Mouse (Mus musculus): ENCODE data around the gene Baiap2l1. TPM values are rescaled to one million over a fixed set of nuclear protein-coding genes. Genes with fewer than 3 reads are reported as not detected.
"Not testable (repeated sequence)": the region's sequence is repeated elsewhere in the genome, so short reads cannot be mapped to it uniquely, and the experiment has no call there.

Baiap2l1 gene
- polyA plus RNA-seq, 1 experiment from 2014 or later, result 19.3 TPM

- Histone ChIP-seq H3K27ac (ENCODE audit: low read length) (peak overlapping the region; percentile 29; the same call in 1 of the 2 replicates), H3K9me3 (replicated peaks; ENCODE audit: control insufficient read depth, low read length) (no peaks in the 10 kb centered on the region), H3K27me3 (ENCODE audit: control insufficient read depth, insufficient read depth, low read length) (no peaks in the 10 kb centered on the region), H3K4me2 (ENCODE audit: low read depth, low read length) (peak overlapping the region; percentile 87), H3K4me1 (ENCODE audit: control insufficient read depth, insufficient read depth, low read length) (no peaks in the 10 kb centered on the region), H3K4me3 (replicated peaks; ENCODE audit: low read length) (peak overlapping the region; percentile 77), H3K36me3 (ENCODE audit: control insufficient read depth, insufficient read depth, low read length) (no peaks in the 10 kb centered on the region), H3K9ac (ENCODE audit: low read length) (peak overlapping the region; percentile 49)
- 6% methylated on average over 10 of the region's 10 CpGs for WGBS
- ATAC-seq (ENCODE audit: insufficient read depth, low FRiP score), result no peak
Measured at GRCm38 (mm10) chr5:144358592-144358917, 643 bp upstream of the Baiap2l1 start.

GRCm38 (mm10) chr5:144357551-144357880 is 396 bp downstream of the Baiap2l1 start:
- no peak; the same call in 1 of the 2 replicates for ATAC-seq (ENCODE audit: insufficient read depth, low FRiP score)
- Histone ChIP-seq H3K27ac (ENCODE audit: low read length) (peak overlapping the region; percentile 89), H3K9me3 (replicated peaks; ENCODE audit: control insufficient read depth, low read length) (no peaks in the 10 kb centered on the region), H3K9ac (ENCODE audit: low read length) (peak overlapping the region; percentile 85), H3K36me3 (ENCODE audit: control insufficient read depth, insufficient read depth, low read length) (no peaks in the 10 kb centered on the region), H3K4me3 (replicated peaks; ENCODE audit: low read length) (peak overlapping the region; percentile 77), H3K4me1 (ENCODE audit: control insufficient read depth, insufficient read depth, low read length) (no peaks in the 10 kb centered on the region), H3K27me3 (ENCODE audit: control insufficient read depth, insufficient read depth, low read length) (no peaks in the 10 kb centered on the region), H3K4me2 (ENCODE audit: low read depth, low read length) (peak overlapping the region; percentile 87)
- WGBS, result under 1% methylated on average over 27 of the region's 27 CpGs

GRCm38 (mm10) chr5:144356776-144357455 is 996 bp downstream of the Baiap2l1 start:
- 10% methylated on average over 17 of the region's 17 CpGs for WGBS
- Histone ChIP-seq H3K9ac (ENCODE audit: low read length) (peak overlapping the region; percentile 85), H3K27me3 (ENCODE audit: control insufficient read depth, insufficient read depth, low read length) (no peaks in the 10 kb centered on the region), H3K4me1 (ENCODE audit: control insufficient read depth, insufficient read depth, low read length) (no peaks in the 10 kb centered on the region), H3K4me2 (ENCODE audit: low read depth, low read length) (peak overlapping the region; percentile 87), H3K27ac (ENCODE audit: low read length) (peak overlapping the region; percentile 89; the same call in 1 of the 2 replicates), H3K9me3 (replicated peaks; ENCODE audit: control insufficient read depth, low read length) (no peaks in the 10 kb centered on the region), H3K4me3 (replicated peaks; ENCODE audit: low read length) (peak overlapping the region; percentile 77), H3K36me3 (ENCODE audit: control insufficient read depth, insufficient read depth, low read length) (no peaks in the 10 kb centered on the region)
- no peak for ATAC-seq (ENCODE audit: insufficient read depth, low FRiP score)

- Histone ChIP-seq H3K4me2 (ENCODE audit: low read depth, low read length) (no peak overlapping the region), H3K9ac (ENCODE audit: low read length) (no peak overlapping the region), H3K27ac (ENCODE audit: low read length) (peak overlapping the region; percentile 46; the same call in 1 of the 2 replicates), H3K36me3 (ENCODE audit: control insufficient read depth, insufficient read depth, low read length) (no peaks in the 10 kb centered on the region), H3K4me3 (replicated peaks; ENCODE audit: low read length) (no peak overlapping the region), H3K27me3 (ENCODE audit: control insufficient read depth, insufficient read depth, low read length) (no peaks in the 10 kb centered on the region), H3K9me3 (replicated peaks; ENCODE audit: control insufficient read depth, low read length) (no peaks in the 10 kb centered on the region), H3K4me1 (ENCODE audit: control insufficient read depth, insufficient read depth, low read length) (no peaks in the 10 kb centered on the region)
- no peak for ATAC-seq (ENCODE audit: insufficient read depth, low FRiP score)
- whole genome bisulfite sequencing, result 72% methylated on average over 9 of the region's 9 CpGs
Measured at GRCm38 (mm10) chr5:144352250-144353047, 5.5 kb downstream of the Baiap2l1 start.

GRCm38 (mm10) chr5:144351185-144351584 is 6.7 kb downstream of the Baiap2l1 start:
- H3K36me3 ChIP-seq (ENCODE audit: control insufficient read depth, insufficient read depth, low read length), result no peaks in the 10 kb centered on the region
- H3K9ac ChIP-seq (ENCODE audit: low read length), result no peak overlapping the region
- no peak for ATAC-seq (ENCODE audit: insufficient read depth, low FRiP score)
- no peaks in the 10 kb centered on the region for H3K27me3 ChIP-seq (ENCODE audit: control insufficient read depth, insufficient read depth, low read length)
- 32% methylated on average over 8 of the region's 8 CpGs for WGBS
- H3K4me1 ChIP-seq (ENCODE audit: control insufficient read depth, insufficient read depth, low read length), result no peaks in the 10 kb centered on the region
- no peak overlapping the region for H3K4me2 ChIP-seq (ENCODE audit: low read depth, low read length)
- H3K9me3 ChIP-seq (replicated peaks; ENCODE audit: control insufficient read depth, low read length), result no peaks in the 10 kb centered on the region
- no peak overlapping the region for H3K4me3 ChIP-seq (replicated peaks; ENCODE audit: low read length)
- H3K27ac ChIP-seq (ENCODE audit: low read length), result no peak overlapping the region

GRCm38 (mm10) chr5:144344592-144344991 is 13.3 kb downstream of the Baiap2l1 start:
- no peak overlapping the region for H3K27ac ChIP-seq (ENCODE audit: low read length)
- H3K27me3 ChIP-seq (ENCODE audit: control insufficient read depth, insufficient read depth, low read length), result no peaks in the 10 kb centered on the region
- no peaks in the 10 kb centered on the region for H3K36me3 ChIP-seq (ENCODE audit: control insufficient read depth, insufficient read depth, low read length)
- no peak overlapping the region for H3K9ac ChIP-seq (ENCODE audit: low read length)
- peaks cover 3% of the 10 kb centered on the region; the same call in 1 of the 2 replicates for H3K4me1 ChIP-seq (ENCODE audit: control insufficient read depth, insufficient read depth, low read length)
- no peak overlapping the region for H3K4me2 ChIP-seq (ENCODE audit: low read depth, low read length)
- ATAC-seq (ENCODE audit: insufficient read depth, low FRiP score), result no peak
- no peak overlapping the region for H3K4me3 ChIP-seq (replicated peaks; ENCODE audit: low read length)
- WGBS, result 79% methylated on average over 6 of the region's 6 CpGs
- H3K9me3 ChIP-seq (replicated peaks; ENCODE audit: control insufficient read depth, low read length), result no peaks in the 10 kb centered on the region

GRCm38 (mm10) chr5:144341085-144341484 is 16.8 kb downstream of the Baiap2l1 start:
- H3K4me2 ChIP-seq (ENCODE audit: low read depth, low read length), result no peak overlapping the region
- no peaks in the 10 kb centered on the region for H3K9me3 ChIP-seq (replicated peaks; ENCODE audit: control insufficient read depth, low read length)
- peaks cover 3% of the 10 kb centered on the region; the same call in 1 of the 2 replicates for H3K4me1 ChIP-seq (ENCODE audit: control insufficient read depth, insufficient read depth, low read length)
- H3K36me3 ChIP-seq (ENCODE audit: control insufficient read depth, insufficient read depth, low read length), result no peaks in the 10 kb centered on the region
- no peaks in the 10 kb centered on the region for H3K27me3 ChIP-seq (ENCODE audit: control insufficient read depth, insufficient read depth, low read length)
- no peak overlapping the region for H3K4me3 ChIP-seq (replicated peaks; ENCODE audit: low read length)
- WGBS, result 60% methylated on average over 1 of the region's 1 CpGs
- no peak overlapping the region for H3K9ac ChIP-seq (ENCODE audit: low read length)
- no peak for ATAC-seq (ENCODE audit: insufficient read depth, low FRiP score)
- H3K27ac ChIP-seq (ENCODE audit: low read length), result no peak overlapping the region

- no peak overlapping the region for H3K27ac ChIP-seq (ENCODE audit: low read length)
- 42% methylated on average over 1 of the region's 1 CpGs for WGBS
- no peak for ATAC-seq (ENCODE audit: insufficient read depth, low FRiP score)
Measured at GRCm38 (mm10) chr5:144338787-144339186, 19.1 kb downstream of the Baiap2l1 start.

GRCm38 (mm10) chr5:144335357-144335756 is 22.6 kb downstream of the Baiap2l1 start:
- not testable (repeated sequence) for H3K4me2 ChIP-seq (ENCODE audit: low read depth, low read length); H3K9me3 ChIP-seq (replicated peaks; ENCODE audit: control insufficient read depth, low read length); H3K4me3 ChIP-seq (replicated peaks; ENCODE audit: low read length); H3K9ac ChIP-seq (ENCODE audit: low read length); ATAC-seq (ENCODE audit: insufficient read depth, low FRiP score); H3K4me1 ChIP-seq (ENCODE audit: control insufficient read depth, insufficient read depth, low read length); H3K27me3 ChIP-seq (ENCODE audit: control insufficient read depth, insufficient read depth, low read length); H3K27ac ChIP-seq (ENCODE audit: low read length); H3K36me3 ChIP-seq (ENCODE audit: control insufficient read depth, insufficient read depth, low read length)
- 54% methylated on average over 6 of the region's 6 CpGs for WGBS

More at GRCm38 (mm10) chr5:144338787-144339186, 19.1 kb downstream of the Baiap2l1 start:
- no peaks in the 10 kb centered on the region for H3K27me3 ChIP-seq (ENCODE audit: control insufficient read depth, insufficient read depth, low read length)
- no peaks in the 10 kb centered on the region for H3K36me3 ChIP-seq (ENCODE audit: control insufficient read depth, insufficient read depth, low read length)
- H3K4me2 ChIP-seq (ENCODE audit: low read depth, low read length), result no peak overlapping the region
- H3K9me3 ChIP-seq (replicated peaks; ENCODE audit: control insufficient read depth, low read length), result no peaks in the 10 kb centered on the region
- H3K4me1 ChIP-seq (ENCODE audit: control insufficient read depth, insufficient read depth, low read length), result peaks cover 3% of the 10 kb centered on the region; the same call in 1 of the 2 replicates
- H3K9ac ChIP-seq (ENCODE audit: low read length), result no peak overlapping the region
- H3K4me3 ChIP-seq (replicated peaks; ENCODE audit: low read length), result no peak overlapping the region
